Mouse (Mus musculus) thymus, adult 2 months (tissue): ENCODE measurements around the gene Prpf38b.

Experiments
- CTCF ChIP-seq: fragments of 200-500 bp; IDR thresholded peaks from 2 replicates; pipeline ENCODE4 v1.5.1; 2012; ENCODE audit warnings: mild to moderate bottlenecking, control low read depth, low read length, moderate library complexity, borderline replicate concordance; ENCODE audit not compliant: control insufficient read depth, poor library complexity, insufficient read depth; ENCODE audit errors: extremely low read depth
- POLR2A ChIP-seq: fragments of 200-500 bp; IDR thresholded peaks from 2 replicates; pipeline ENCODE4 v1.6.1; 2012; ENCODE audit warnings: mild to moderate bottlenecking, low read length, control low read depth, moderate library complexity; ENCODE audit not compliant: control insufficient read depth, poor library complexity, insufficient read depth; ENCODE audit errors: extremely low read depth

GRCm38 (mm10) chr3:108916857-108917256, 5.3 kb upstream of the Prpf38b start:
- TF ChIP-seq CTCF (no peak), POLR2A (no peak)
